Mouse (Mus musculus) MN1 (cell line): ENCODE measurements at regions not wholly inside any gene's neighbourhood (a gene's known extent, or its start where the extent isn't known, plus 50 kb on each side); places are given as distances from the start of the nearest gene placed in this dataset.

Experiments
- DNase-seq: peaks from one replicate; pipeline ENCODE4 v3.0.0-alpha.2; 2016; ENCODE audit warnings: low spot score

GRCm38 (mm10) chr17:45291052-45291451 lies 142.5 kb downstream of the Cdc5l start:
- no peak for DNase-seq

- DNase-seq: no peak
Measured at GRCm38 (mm10) chr17:45285621-45286189, 147.8 kb downstream of the Cdc5l start.

- DNase-seq: no peak
Measured at GRCm38 (mm10) chr17:45281554-45281953, 152.0 kb downstream of the Cdc5l start.

- no peak for DNase-seq
Measured at GRCm38 (mm10) chr17:45279811-45280205, 153.7 kb downstream of the Cdc5l start.

GRCm38 (mm10) chr17:45279075-45279810 lies 154.3 kb downstream of the Cdc5l start:
- no peak for DNase-seq

GRCm38 (mm10) chr17:45277516-45277915 lies 156.0 kb downstream of the Cdc5l start:
- DNase-seq: no peak

GRCm38 (mm10) chr17:45276686-45277405 lies 156.7 kb downstream of the Cdc5l start:
- no peak for DNase-seq

- DNase-seq: peak; percentile 30
Measured at GRCm38 (mm10) chr17:45274894-45275293, 158.6 kb downstream of the Cdc5l start.

GRCm38 (mm10) chr17:45266776-45267175 lies 166.8 kb downstream of the Cdc5l start:
- no peak for DNase-seq

- DNase-seq: no peak
Measured at GRCm38 (mm10) chr17:45265587-45265986, 167.9 kb downstream of the Cdc5l start.

GRCm38 (mm10) chr17:45264434-45264833 lies 169.1 kb downstream of the Cdc5l start:
- DNase-seq: no peak

- DNase-seq: no peak
Measured at GRCm38 (mm10) chr17:45260421-45260820, 173.1 kb downstream of the Cdc5l start.

- no peak for DNase-seq
Measured at GRCm38 (mm10) chr17:45258007-45258406, 175.5 kb downstream of the Cdc5l start.

- no peak for DNase-seq
Measured at GRCm38 (mm10) chr17:45252593-45253230, 180.8 kb downstream of the Cdc5l start.

GRCm38 (mm10) chr17:45251034-45251730 lies 182.4 kb downstream of the Cdc5l start:
- DNase-seq: peak; percentile 50

GRCm38 (mm10) chr17:45250450-45250849 lies 183.1 kb downstream of the Cdc5l start:
- DNase-seq: no peak

GRCm38 (mm10) chr17:45247142-45248137 lies 186.1 kb downstream of the Cdc5l start:
- peak; percentile 90 for DNase-seq

- DNase-seq: peak; percentile 86
Measured at GRCm38 (mm10) chr17:45244870-45245269, 188.7 kb downstream of the Cdc5l start.

GRCm38 (mm10) chr17:45243103-45243502 lies 190.4 kb downstream of the Cdc5l start:
- DNase-seq: peak; percentile 77

- DNase-seq: no peak
Measured at GRCm38 (mm10) chr17:45242076-45242475, 191.5 kb downstream of the Cdc5l start.
